Mouse (Mus musculus) CD4-positive naive resting alpha-beta T cell, adult 57 days (primary cell): ENCODE results near the gene Zfp408. TPM values are rescaled to one million over a fixed set of nuclear protein-coding genes. Genes with fewer than 3 reads are reported as not detected.

Source experiments
- total RNA-seq: library from RNA; stranded (reverse); gene quantifications from one replicate; pipeline ENCODE4 v1.2.4, GENCODE M21; 2023

The Zfp408 gene
- total RNA-seq: 23.3 TPM

DNA sequence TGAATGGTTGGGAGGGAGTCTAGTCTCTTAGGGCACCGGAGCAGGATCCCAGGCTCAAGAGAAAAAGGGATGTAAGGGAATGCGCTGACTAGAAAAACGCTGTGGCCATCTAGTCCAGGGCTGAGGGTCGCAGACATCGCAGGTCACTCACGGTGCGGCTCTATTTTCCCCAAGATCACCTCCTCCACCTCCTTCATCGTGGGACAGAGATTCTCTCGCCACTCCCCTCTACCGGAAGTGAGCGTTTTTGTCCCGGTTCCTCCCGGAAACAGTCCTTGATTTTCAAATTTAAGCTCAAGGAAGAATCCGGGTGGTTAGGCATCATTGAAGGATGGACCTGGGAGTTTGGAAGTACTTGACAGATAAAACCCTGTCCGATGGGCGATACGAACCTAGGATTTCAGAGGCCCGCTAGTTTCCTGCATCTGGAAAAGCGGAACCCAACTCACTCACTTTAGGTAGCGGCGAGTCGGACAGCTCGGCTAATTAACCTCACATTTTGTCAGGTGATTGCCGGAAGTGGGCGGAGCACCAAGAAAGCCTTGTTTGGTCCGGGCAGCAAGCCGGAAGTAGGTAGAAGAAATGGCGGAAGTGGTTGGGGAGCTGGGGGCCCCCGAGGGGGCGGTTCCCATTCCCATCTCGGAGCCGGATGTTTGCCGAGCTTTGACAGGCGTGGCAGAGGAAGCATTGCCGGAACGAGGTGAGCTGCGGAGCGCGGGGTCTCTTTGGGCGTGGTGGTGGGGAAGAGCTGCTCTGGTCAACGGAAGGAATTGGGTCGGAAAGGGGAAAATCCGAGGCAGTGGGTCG, at the start of gene Zfp408, which contains the start of gene Arhgap1:
Gene Zfp408 (minus strand): TSS at position 239 of the 807 bp plus-strand sequence.
Gene Arhgap1 (plus strand): TSS at position 308 of the 807 bp plus-strand sequence.

DNA sequence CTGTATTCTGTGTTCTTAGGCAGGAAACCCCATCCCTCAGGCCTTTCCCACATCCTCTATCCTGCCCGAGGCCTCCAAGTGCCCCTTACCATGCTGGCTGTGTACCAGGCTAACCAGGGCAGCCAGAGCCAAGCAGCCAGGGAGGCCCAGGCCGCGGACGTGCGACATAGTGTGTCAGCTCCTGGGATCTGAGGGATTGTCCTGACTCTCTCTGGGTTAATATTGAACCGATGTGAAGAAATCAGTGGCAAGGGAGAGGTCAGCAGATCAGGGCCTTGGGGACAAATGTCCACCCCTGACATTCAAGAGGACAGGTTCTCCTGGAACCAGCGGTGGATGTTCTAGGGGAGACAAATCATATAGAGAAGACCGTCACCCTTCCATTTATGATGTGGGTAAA, 13.4 kb downstream of the Zfp408 start, which contains the start of gene F2:
Gene F2 (minus strand): TSS at position 186 of the 400 bp plus-strand sequence.

Other genes with a start within 250 kb of the Zfp408 start
- gene 1110051M20Rik, start 205.1 kb downstream of the Zfp408 start, total RNA-seq: 7.0 TPM
- gene Lrp4, start 192.3 kb downstream of the Zfp408 start, total RNA-seq: 0.06 TPM
- gene Ckap5, start 123.0 kb downstream of the Zfp408 start, total RNA-seq: 28.7 TPM
- gene F2, start 13.4 kb downstream of the Zfp408 start, total RNA-seq: 0.38 TPM
- gene Arhgap1, start 69 bp upstream of the Zfp408 start, total RNA-seq: 124 TPM
- gene Atg13, start 60.8 kb upstream of the Zfp408 start, total RNA-seq: 42.2 TPM
- 10.4 TPM for gene Harbi1, start 61.1 kb upstream of the Zfp408 start, total RNA-seq
- gene Ambra1, start 80.3 kb upstream of the Zfp408 start, total RNA-seq: 70.7 TPM